Mouse (Mus musculus) lung, postnatal 4 days (tissue): ENCODE data around the gene Tmem52b.
"Not testable (repeated sequence)": the region's sequence is repeated elsewhere in the genome, so short reads cannot be mapped to it uniquely, and the experiment has no call there.

Experiments
- DNase-seq, 2 experiments: peaks; one replicate each; pipeline ENCODE4 v3.0.0; 2021

Gene Tmem52b

GRCm38 (mm10) chr6:129512367-129512766 is at the start of gene Tmem52b:
Gene Tmem52b, plus strand, starts transcription at chr6:129512555.
- no peak for DNase-seq

GRCm38 (mm10) chr6:129471386-129471785 is 41.0 kb upstream of the Tmem52b start:
- DNase-seq: no peak

- DNase-seq: no peak
Observed at GRCm38 (mm10) chr6:129472627-129473026, 39.7 kb upstream of the Tmem52b start.

GRCm38 (mm10) chr6:129476404-129477126 is 35.8 kb upstream of the Tmem52b start:
- peak in 1 of 2 experiments; percentile 26 for DNase-seq

GRCm38 (mm10) chr6:129480089-129480958 is 32.0 kb upstream of the Tmem52b start:
- DNase-seq: no peak

GRCm38 (mm10) chr6:129494924-129495323 is 17.4 kb upstream of the Tmem52b start:
- no peak for DNase-seq

- no peak for DNase-seq
Observed at GRCm38 (mm10) chr6:129497345-129498218, 14.8 kb upstream of the Tmem52b start.

GRCm38 (mm10) chr6:129499516-129499915 is 12.8 kb upstream of the Tmem52b start:
- not testable (repeated sequence) for DNase-seq

GRCm38 (mm10) chr6:129503471-129503870 is 8.9 kb upstream of the Tmem52b start:
- no peak for DNase-seq

GRCm38 (mm10) chr6:129507024-129507423 is 5.3 kb upstream of the Tmem52b start, which contains the start of gene Olr1:
Gene Olr1, minus strand, starts transcription at chr6:129507165.
- no peak for DNase-seq

GRCm38 (mm10) chr6:129510120-129510911 is 2.0 kb upstream of the Tmem52b start:
- no peak for DNase-seq

GRCm38 (mm10) chr6:129512868-129513267 is 513 bp downstream of the Tmem52b start:
- DNase-seq: no peak

GRCm38 (mm10) chr6:129513409-129513808 is 1.1 kb downstream of the Tmem52b start:
- DNase-seq: no peak

- no peak for DNase-seq
Observed at GRCm38 (mm10) chr6:129514376-129514775, 2.0 kb downstream of the Tmem52b start.

- DNase-seq: no peak
Observed at GRCm38 (mm10) chr6:129515068-129515467, 2.7 kb downstream of the Tmem52b start.

GRCm38 (mm10) chr6:129516388-129516787 is 4.0 kb downstream of the Tmem52b start:
- DNase-seq: no peak

- peak in 1 of 2 experiments; percentile 39 for DNase-seq
Observed at GRCm38 (mm10) chr6:129517752-129518408, 5.5 kb downstream of the Tmem52b start.

- no peak for DNase-seq
Observed at GRCm38 (mm10) chr6:129526069-129526468, 13.7 kb downstream of the Tmem52b start.

- DNase-seq: no peak
Observed at GRCm38 (mm10) chr6:129527416-129527815, 15.1 kb downstream of the Tmem52b start.

- no peak for DNase-seq
Observed at GRCm38 (mm10) chr6:129529605-129530004, 17.2 kb downstream of the Tmem52b start.

GRCm38 (mm10) chr6:129530261-129530660 is 17.9 kb downstream of the Tmem52b start:
- no peak for DNase-seq
